Mouse (Mus musculus): ENCODE data around the gene Slc50a1.

- no peak for TF ChIP-seq POLR2A (IDR thresholded peaks at IDR 0.05; ENCODE audit: insufficient read depth, low read depth, low read length)
- no peak for TF ChIP-seq CTCF (IDR thresholded peaks at IDR 0.05; ENCODE audit: insufficient read depth, low read depth, low read length)
Measured at GRCm38 (mm10) chr3:89298908-89299307, 28.5 kb upstream of the Slc50a1 start.
